Mouse (Mus musculus) megakaryocyte, adult 5-6 weeks (primary cell): Measurements from ENCODE around the gene Gm49673. TPM values are rescaled to one million over a fixed set of nuclear protein-coding genes. Genes with fewer than 3 reads are reported as not detected.
"Not testable (repeated sequence)": the region's sequence is repeated elsewhere in the genome, so short reads cannot be mapped to it uniquely, and the experiment has no call there.

Source experiments
- ATAC-seq: 2 replicates; pipeline ENCODE4 v1.8.0; 2016; ENCODE audit warnings: mild to moderate bottlenecking, inconsistent platforms; ENCODE audit not compliant: poor library complexity, severe bottlenecking
- total RNA-seq, 2 experiments: library from RNA; stranded (forward) in 1 of 2; stranded (reverse) in 1 of 2; fragments of 153-499, 151-499 nt in 1 of 2; fragments of 221-1000, 200-1000 nt in 1 of 2; gene quantifications; 2 replicates each; pipeline versions ENCODE4 v1.2.3 to v1.2.4; 2015 to 2017

The Gm49673 gene
- total RNA-seq (2015): not detected in 2 replicates
- not detected in 2 replicates for total RNA-seq (2017)

- peak; percentile 95 for ATAC-seq
Observed at GRCm38 (mm10) chr17:8147439-8148316, at the start of gene Gm49673, which contains the start of gene Rnaset2a. Gene Gm49673, minus strand, starts transcription at chr17:8147788. Gene Rnaset2a, minus strand, starts transcription at chr17:8148097.

GRCm38 (mm10) chr17:8195685-8196376 lies 48.2 kb upstream of the Gm49673 start:
- ATAC-seq: peak; percentile 73

GRCm38 (mm10) chr17:8193678-8194077 lies 46.1 kb upstream of the Gm49673 start:
- ATAC-seq: no peak

DNA sequence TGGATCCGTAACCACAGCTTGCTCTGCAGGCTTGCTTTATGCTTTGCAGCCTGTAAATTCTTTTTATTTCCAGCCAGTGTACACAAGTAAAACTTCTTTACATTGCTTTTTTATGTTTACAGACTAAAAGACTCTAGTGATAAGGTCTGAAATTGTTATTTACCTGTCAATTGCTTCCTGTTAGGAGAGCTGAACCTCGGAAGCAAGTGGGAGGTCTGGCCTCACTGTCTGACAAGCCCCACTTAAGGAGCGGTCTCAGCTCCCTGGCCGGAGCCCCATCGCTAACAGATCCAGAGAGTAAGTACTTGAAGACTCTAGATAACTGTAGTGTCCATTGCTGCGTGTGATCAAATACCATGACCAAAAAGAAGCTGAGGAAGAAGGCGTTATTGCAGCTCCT lies 36.6 kb upstream of the Gm49673 start:
- no peak for ATAC-seq

DNA sequence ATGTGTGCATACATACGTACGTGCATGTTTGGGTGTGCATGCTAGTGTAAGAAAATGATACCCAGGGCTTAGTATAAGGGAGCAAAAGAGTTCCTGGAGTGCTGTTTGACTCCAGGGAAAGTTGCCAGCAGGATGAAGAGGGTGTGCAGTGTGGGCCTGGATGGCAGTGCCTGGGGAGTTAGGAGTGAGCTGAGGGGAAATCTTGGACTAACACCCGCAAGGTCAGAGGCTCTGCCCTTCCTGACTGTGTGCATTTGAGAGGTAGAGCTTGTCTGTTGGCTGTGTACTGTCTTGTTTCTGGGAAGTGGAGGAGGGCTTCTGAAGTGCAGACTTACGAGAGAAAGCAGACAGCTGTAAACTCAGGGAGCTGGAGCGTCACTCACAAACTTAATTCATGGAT lies 36.2 kb upstream of the Gm49673 start:
- no peak for ATAC-seq

- no peak for ATAC-seq
Observed at GRCm38 (mm10) chr17:8177090-8177489, 29.5 kb upstream of the Gm49673 start.

DNA sequence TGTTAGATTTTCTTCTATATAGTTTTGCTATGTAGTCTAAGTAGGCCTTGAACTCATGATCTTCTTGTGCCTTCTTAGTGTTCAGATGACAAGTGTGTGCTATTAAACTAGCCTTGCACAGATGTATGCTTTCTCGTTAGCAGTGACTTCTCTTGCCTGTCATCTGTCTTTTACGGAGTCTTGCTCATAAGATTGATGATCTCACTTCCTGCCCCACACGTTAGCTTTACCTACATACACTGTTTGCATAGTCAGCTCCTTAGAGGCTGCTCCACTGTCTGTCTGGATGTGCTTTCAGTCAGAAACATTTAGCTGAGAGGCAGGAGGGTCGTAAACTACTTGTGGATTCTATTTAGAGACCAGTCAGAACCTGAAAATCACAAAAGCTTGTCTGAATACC lies 23.5 kb upstream of the Gm49673 start:
- ATAC-seq: no peak

DNA sequence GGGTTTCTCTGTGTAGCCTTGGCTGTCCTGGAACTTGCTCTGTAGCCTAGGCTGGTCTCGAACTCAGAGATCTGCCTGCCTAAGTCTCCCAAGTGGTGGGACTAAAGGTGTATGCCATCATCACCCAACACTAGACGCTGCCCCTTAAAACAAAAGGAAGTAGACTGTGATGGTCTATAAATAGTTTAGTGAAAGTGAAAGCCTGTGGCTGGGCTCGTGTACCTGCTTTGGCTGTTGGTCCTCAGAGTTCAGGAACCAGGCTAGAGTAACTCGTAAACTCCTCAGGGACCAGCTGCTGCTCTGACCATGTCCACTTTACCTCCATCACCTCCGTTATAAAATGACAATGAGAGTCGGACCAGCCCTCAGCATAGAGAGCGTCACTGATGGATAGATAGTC lies 22.7 kb upstream of the Gm49673 start:
- ATAC-seq: no peak

- not testable (repeated sequence) for ATAC-seq
Observed at GRCm38 (mm10) chr17:8167436-8167835, 19.8 kb upstream of the Gm49673 start.

DNA sequence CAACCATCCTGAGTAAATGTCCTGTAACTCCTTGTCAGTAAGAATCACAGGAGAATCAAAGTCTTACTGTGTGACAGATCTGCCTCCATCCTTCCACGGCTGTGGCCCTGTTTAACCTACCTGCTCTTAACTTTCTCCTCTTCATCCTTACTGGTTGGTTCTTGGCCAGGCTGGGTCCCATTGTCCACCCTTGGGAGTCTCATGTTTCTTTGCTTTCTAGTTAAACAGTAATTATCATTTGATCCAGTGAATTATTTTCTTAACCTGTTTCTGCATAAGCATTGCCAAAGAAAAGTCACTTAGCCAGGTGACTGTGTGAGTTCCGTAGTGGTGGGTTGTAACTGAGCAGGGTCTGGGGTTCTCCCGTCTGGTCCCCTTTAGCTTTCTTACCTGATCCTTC lies 18.9 kb upstream of the Gm49673 start:
- ATAC-seq: not testable (repeated sequence)

DNA sequence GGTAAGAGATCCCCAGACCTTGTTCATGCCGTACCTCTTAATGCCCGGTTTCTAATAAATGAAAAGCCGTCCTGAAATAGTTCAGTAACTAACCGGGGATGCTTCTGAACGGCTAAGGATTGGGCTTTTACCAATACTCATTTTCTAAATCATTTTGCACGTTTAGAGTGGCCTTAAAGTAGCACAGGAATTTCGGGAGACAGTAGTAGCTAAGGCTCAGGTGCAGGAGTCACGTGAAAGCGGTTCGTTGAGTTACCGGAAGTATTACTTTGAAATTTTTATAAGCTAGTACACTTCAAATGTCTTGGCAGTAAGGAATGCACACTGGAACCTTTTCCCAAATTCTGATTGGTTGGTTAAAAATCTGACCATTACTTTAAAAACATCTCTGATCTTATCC lies 18.4 kb upstream of the Gm49673 start:
- not testable (repeated sequence) for ATAC-seq

- ATAC-seq: peak; percentile 13
Observed at GRCm38 (mm10) chr17:8165608-8165945, 18.0 kb upstream of the Gm49673 start.

GRCm38 (mm10) chr17:8164701-8165607 lies 17.4 kb upstream of the Gm49673 start, which contains the start of gene Fgfr1op:
Gene Fgfr1op, plus strand, starts transcription at chr17:8165501.
- ATAC-seq: peak; percentile 89

DNA sequence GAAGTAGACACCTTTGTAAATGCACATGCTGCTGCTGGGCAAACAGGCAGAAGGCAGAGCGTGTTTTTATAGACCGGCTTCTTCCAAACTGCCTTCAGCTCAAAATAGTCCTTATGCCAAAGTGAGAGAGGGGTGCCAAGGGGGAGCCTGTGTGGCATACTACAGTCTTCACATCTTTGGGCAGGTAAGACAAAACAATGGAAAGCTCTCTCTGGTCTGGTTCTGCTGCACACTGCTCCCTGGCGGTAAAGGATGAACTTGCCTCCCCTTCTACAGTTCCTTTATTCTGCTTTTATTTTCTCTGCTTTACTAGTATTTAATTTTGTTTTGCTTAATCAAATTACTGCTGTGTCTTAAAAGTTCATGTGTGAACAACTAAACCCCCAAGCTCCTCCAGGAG lies 13.4 kb upstream of the Gm49673 start:
- ATAC-seq: not testable (repeated sequence)

- peak; percentile 90 for ATAC-seq
Observed at GRCm38 (mm10) chr17:8158627-8159026, 11.0 kb upstream of the Gm49673 start.

DNA sequence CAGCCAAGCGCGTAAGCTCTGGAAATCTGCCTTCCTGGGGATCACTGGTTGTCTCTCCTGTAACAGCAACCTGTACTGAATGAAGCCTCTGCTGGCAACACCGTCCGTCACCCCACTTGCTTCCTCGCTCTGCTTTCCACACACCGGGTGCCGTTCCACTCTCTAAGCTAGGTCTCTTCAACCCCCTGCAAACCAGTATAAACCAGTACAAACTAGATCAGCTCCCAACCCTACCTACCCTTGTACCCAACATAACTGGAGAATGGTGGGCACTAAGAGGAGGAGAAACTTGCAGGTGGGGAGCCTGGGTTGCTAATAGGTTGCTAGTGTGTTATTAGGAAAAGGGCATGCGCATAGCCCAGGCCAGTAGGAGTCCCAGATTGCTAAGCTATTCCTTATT lies 8.4 kb upstream of the Gm49673 start:
- ATAC-seq: not testable (repeated sequence)

DNA sequence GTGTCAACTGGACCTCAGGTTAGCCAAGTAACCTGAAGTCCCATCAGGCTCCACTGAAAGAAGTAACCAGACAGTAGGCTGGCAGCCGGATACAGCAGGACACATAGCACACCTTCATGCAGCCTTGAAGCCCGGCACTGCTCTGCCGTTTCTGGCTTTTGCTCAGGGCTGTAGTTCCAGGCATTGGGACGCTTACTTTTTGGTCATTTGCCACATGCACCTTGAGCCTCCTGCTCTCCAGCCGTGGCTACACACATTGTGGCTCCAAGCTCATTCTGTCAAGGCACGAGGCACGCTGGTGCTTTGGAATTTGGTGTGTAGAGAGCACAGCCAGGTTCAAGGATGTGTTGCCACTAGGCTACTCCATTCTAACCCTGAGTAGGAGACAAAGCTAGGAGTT lies 7.4 kb upstream of the Gm49673 start:
- not testable (repeated sequence) for ATAC-seq

DNA sequence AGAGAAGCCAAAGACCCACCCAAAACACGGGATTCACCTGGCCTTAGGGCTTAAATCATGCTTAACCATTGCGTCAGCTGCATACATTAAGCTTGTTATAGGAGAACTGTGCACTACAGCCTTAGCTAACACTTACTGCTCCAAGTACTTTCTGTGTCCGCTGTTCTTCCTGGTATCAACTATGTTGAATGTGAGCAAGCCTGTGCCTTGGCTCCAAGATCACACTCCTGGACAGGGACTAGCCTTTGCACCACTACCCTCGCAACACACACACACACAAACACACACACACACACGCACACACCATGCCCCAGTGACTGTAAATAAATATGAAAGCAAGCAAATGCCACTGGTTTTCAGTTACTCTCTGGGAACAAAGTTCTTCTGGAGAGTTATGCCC lies 657 bp downstream of the Gm49673 start:
- ATAC-seq: not testable (repeated sequence)

- peak; percentile 14; the same call in 1 of the 2 replicates for ATAC-seq
Observed at GRCm38 (mm10) chr17:8143802-8144673, 3.5 kb downstream of the Gm49673 start.

DNA sequence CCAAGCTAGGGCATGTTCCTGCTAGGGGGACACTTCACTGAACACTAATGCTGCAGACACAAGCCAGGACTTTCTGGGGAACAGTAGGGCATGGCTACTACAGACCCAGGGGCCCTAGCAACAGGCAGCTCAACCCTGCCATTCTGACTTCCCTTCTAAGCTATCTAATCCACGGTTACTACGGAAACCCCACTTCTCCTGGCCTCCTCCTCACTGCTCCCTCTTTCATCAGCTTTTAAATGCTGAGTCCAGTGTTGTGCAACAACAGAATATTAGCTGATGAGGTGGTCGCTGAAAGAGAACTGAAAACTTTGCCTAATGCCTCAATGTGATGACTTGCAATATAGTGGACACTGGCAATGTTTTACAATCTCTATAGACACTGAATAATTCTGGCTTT lies 7.4 kb downstream of the Gm49673 start:
- peak; percentile 78 for ATAC-seq
